Mouse (Mus musculus): ENCODE results near the gene Olfr1100. TPM values are rescaled to one million over a fixed set of nuclear protein-coding genes. Genes with fewer than 3 reads are reported as not detected.

Gene Olfr1100
- total RNA-seq (2014; rRNA removed) (not detected in 2 replicates), polyA plus RNA-seq (2015; fragmentation: Nextera tagmentation; extraction: Ambion mirVana) (not detected in 2 replicates)

DNA sequence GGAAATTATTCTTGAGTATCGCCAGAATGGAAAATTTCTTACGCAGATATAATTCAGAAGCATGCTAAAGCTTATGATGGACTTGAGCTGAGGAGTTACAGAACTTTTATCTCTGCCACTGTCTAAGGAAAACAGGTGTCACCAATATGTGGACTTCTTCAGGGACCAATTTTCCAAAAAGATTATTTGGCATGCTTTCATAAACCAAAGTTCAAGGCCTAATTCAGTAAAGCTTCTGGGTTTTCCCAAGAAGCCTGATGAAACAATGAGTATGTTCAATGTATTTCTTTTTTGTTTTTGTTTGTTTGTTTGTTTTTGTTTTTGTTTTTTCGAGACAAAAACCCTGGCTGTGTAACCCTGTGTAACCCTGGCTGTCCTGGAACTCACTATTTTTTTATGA is at the start of gene Olfr1100:
Gene Olfr1100 (minus strand): TSS at position 101 of the 400 bp plus-strand sequence.
- no peak within 1 kb of the TSS for H3K4me2 ChIP-seq (ENCODE audit: low read depth, low read length)
- no peak within 1 kb of the TSS for H3K27ac ChIP-seq
- no peaks in the 10 kb centered on the region for H3K9me3 ChIP-seq (ENCODE audit: low read length)
- DNase-seq (ENCODE audit: low spot score): no peak
- no peak within 1 kb of the TSS for H3K9ac ChIP-seq (replicated peaks; ENCODE audit: low read length)
- no peaks in the 10 kb centered on the region for H3K27me3 ChIP-seq (ENCODE audit: insufficient read depth, low read length)
- no peak for ATAC-seq
- H3K4me3 ChIP-seq (ENCODE audit: low read length): no peak within 1 kb of the TSS
- H3K36me3 ChIP-seq (ENCODE audit: insufficient read depth, low read length): no peaks in the 10 kb centered on the region
- 82% methylated on average over 3 of the region's 3 CpGs for WGBS
- H3K4me1 ChIP-seq (ENCODE audit: insufficient read depth, low read length): no peaks in the 10 kb centered on the region
- no peak for TF ChIP-seq CTCF (IDR thresholded peaks at IDR 0.05; ENCODE audit: low read depth)

DNA sequence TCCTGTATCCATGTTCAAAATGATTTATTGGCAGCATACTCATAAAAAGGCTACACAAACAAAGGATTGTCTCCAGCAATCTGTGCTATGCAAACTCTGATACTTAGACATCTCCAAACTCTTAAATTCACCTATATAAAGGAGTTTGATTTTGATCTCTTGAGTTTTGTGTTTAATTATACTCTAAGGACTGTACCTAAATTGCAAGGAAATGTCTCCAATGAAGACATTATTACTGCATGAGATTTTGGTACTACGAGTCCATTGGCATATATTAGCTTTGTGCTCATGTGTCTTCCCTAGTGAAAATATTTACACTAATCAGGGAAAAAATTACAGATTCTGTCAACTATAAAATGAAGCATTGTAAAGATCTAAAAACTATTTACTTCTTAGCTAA is 47.2 kb upstream of the Olfr1100 start, which contains the start of gene Olfr1104:
Gene Olfr1104 (minus strand): TSS at position 101 of the 400 bp plus-strand sequence.
- 85% methylated on average over 1 of the region's 1 CpGs for WGBS
- H3K4me3 ChIP-seq (ENCODE audit: low read length): no peak within 1 kb of the TSS
- no peak within 1 kb of the TSS for H3K4me2 ChIP-seq (ENCODE audit: low read depth, low read length)
- no peak for TF ChIP-seq CTCF (IDR thresholded peaks at IDR 0.05; ENCODE audit: low read depth)
- H3K4me1 ChIP-seq (ENCODE audit: insufficient read depth, low read length): no peaks in the 10 kb centered on the region
- no peak within 1 kb of the TSS for H3K27ac ChIP-seq
- no peaks in the 10 kb centered on the region for H3K36me3 ChIP-seq (ENCODE audit: insufficient read depth, low read length)
- H3K9me3 ChIP-seq (ENCODE audit: low read length): no peaks in the 10 kb centered on the region
- H3K27me3 ChIP-seq (ENCODE audit: insufficient read depth, low read length): no peaks in the 10 kb centered on the region
- DNase-seq (ENCODE audit: low spot score) (no peak), ATAC-seq (no peak)
- H3K9ac ChIP-seq (replicated peaks; ENCODE audit: low read length): no peak within 1 kb of the TSS

DNA sequence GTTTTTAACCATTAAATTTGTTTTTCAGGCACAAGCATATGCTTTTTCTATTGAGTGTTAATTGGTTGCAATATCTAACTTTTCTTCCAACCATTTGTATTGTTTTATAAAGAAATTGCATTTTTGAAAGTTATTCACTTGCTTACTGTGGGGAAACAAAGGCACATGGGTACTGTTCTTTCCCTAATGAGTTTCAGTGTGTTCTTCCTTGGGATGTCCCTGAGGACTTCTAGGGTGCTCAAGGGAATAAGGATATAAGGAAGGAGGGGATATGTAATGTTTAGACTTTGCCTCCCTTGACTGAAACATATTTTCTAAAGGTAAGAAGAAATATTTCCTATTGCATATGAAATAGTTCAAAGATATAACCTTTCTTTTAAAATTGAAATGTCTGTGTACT is 18.3 kb upstream of the Olfr1100 start, which contains the start of gene Olfr1102:
Gene Olfr1102 (plus strand): TSS at position 301 of the 400 bp plus-strand sequence.
- Histone ChIP-seq H3K27me3 (ENCODE audit: insufficient read depth, low read length) (no peaks in the 10 kb centered on the region), H3K4me2 (ENCODE audit: low read depth, low read length) (no peak within 1 kb of the TSS), H3K4me3 (ENCODE audit: low read length) (no peak within 1 kb of the TSS), H3K9me3 (ENCODE audit: low read length) (no peaks in the 10 kb centered on the region), H3K27ac (no peak within 1 kb of the TSS), H3K4me1 (ENCODE audit: insufficient read depth, low read length) (no peaks in the 10 kb centered on the region), H3K9ac (replicated peaks; ENCODE audit: low read length) (no peak within 1 kb of the TSS), H3K36me3 (ENCODE audit: insufficient read depth, low read length) (no peaks in the 10 kb centered on the region)
- TF ChIP-seq CTCF (IDR thresholded peaks at IDR 0.05; ENCODE audit: low read depth): no peak
- DNase-seq (ENCODE audit: low spot score): no peak
- ATAC-seq: no peak

DNA sequence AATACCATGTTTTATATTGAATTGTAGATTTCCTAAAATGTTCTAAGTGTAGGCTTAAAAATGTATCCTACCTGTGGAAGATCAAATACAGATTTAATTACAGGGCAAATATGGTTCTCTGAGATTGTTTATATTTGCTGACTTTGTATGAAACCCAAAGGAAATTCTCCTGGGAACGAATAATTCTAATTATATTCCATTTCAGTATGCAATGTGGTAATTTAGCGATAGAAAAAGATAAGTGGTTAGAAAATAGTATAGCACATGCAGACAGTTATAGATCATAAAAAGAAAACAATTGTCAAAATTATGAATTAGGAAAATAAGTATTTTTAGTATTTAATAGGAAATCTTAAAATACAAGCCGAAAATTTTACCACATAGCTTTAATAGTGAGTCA is 11.4 kb upstream of the Olfr1100 start, which contains the start of gene Olfr1101:
Gene Olfr1101 (minus strand): TSS at position 101 of the 400 bp plus-strand sequence.
- WGBS: 80% methylated on average over 3 of the region's 3 CpGs
- H3K9me3 ChIP-seq (ENCODE audit: low read length): no peaks in the 10 kb centered on the region

DNA sequence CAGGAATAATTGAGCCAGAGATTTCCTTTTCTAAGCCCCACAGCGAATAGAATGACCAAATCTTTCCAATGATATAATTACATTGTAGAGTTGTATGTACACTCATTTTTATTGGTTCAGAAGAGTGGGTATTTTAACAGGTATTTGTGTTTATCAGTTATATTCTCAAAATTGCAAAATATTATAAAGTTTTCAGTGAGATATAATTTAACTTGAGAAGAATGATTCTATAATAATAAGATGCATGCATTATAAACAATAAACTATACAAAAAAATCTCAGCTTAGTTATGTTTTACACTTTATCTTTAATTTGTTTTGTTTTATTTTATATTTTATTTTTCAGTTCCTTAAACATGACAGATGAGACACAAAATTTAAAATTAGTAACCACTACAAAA is 19.2 kb downstream of the Olfr1100 start, which contains the start of gene Olfr1099:
Gene Olfr1099 (minus strand): TSS at position 101 of the 400 bp plus-strand sequence.
- Histone ChIP-seq H3K36me3 (ENCODE audit: insufficient read depth, low read length) (no peaks in the 10 kb centered on the region), H3K4me2 (ENCODE audit: low read depth, low read length) (no peak within 1 kb of the TSS), H3K27me3 (ENCODE audit: insufficient read depth, low read length) (no peaks in the 10 kb centered on the region), H3K27ac (no peak within 1 kb of the TSS), H3K9me3 (ENCODE audit: low read length) (no peaks in the 10 kb centered on the region), H3K9ac (replicated peaks; ENCODE audit: low read length) (no peak within 1 kb of the TSS), H3K4me1 (ENCODE audit: insufficient read depth, low read length) (no peaks in the 10 kb centered on the region), H3K4me3 (ENCODE audit: low read length) (no peak within 1 kb of the TSS)
- ATAC-seq (no peak), DNase-seq (ENCODE audit: low spot score) (no peak)
- no peak for TF ChIP-seq CTCF (IDR thresholded peaks at IDR 0.05; ENCODE audit: low read depth)
- 66% methylated on average over 1 of the region's 1 CpGs for WGBS

More for the DNA sequence above, 11.4 kb upstream of the Olfr1100 start, which contains the start of gene Olfr1101:
- Histone ChIP-seq H3K4me1 (ENCODE audit: insufficient read depth, low read length) (no peaks in the 10 kb centered on the region), H3K27ac (no peak within 1 kb of the TSS), H3K27me3 (ENCODE audit: insufficient read depth, low read length) (no peaks in the 10 kb centered on the region), H3K36me3 (ENCODE audit: insufficient read depth, low read length) (no peaks in the 10 kb centered on the region), H3K4me3 (ENCODE audit: low read length) (no peak within 1 kb of the TSS), H3K9ac (replicated peaks; ENCODE audit: low read length) (no peak within 1 kb of the TSS), H3K4me2 (ENCODE audit: low read depth, low read length) (no peak within 1 kb of the TSS)
- ATAC-seq (no peak), DNase-seq (ENCODE audit: low spot score) (no peak)
- no peak for TF ChIP-seq CTCF (IDR thresholded peaks at IDR 0.05; ENCODE audit: low read depth)

DNA sequence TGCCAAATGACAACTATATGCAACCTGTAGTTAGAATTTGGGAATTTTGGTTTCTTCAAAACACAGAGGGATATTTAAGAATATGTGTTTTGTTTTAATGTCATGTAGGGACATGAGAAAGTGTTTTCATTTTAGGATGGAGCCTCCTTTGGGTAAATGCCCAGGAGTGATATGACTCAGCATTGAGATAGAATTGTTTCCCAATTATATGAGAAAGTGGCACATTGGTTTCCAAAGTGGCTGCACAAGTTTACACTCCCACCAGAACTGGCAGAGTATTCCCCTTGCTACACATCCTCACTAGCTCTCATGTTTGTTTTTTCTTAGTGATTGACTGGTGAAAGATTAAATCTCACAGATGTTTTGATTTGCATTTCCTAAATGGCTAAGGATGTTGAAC is 53.2 kb downstream of the Olfr1100 start:
- no peak for DNase-seq (ENCODE audit: low spot score)

More for the DNA sequence above, 53.2 kb downstream of the Olfr1100 start:
- Histone ChIP-seq H3K27ac (no peak overlapping the region), H3K36me3 (ENCODE audit: insufficient read depth, low read length) (no peaks in the 10 kb centered on the region), H3K4me3 (ENCODE audit: low read length) (no peak overlapping the region), H3K4me1 (ENCODE audit: insufficient read depth, low read length) (no peaks in the 10 kb centered on the region), H3K9me3 (ENCODE audit: low read length) (no peaks in the 10 kb centered on the region), H3K9ac (replicated peaks; ENCODE audit: low read length) (no peak overlapping the region), H3K27me3 (ENCODE audit: insufficient read depth, low read length) (no peaks in the 10 kb centered on the region), H3K4me2 (ENCODE audit: low read depth, low read length) (no peak overlapping the region)
- no peak for TF ChIP-seq CTCF (IDR thresholded peaks at IDR 0.05; ENCODE audit: low read depth)
- ATAC-seq: no peak

Other genes starting within 250 kb of the Olfr1100 start
- not detected in 2 replicates for gene Olfr1089, start 246.3 kb downstream of the Olfr1100 start, total RNA-seq (2014; rRNA removed)
- gene Olfr1089, start 246.3 kb downstream of the Olfr1100 start, polyA plus RNA-seq (2015; fragmentation: Nextera tagmentation; extraction: Ambion mirVana): not detected in 2 replicates
- gene Olfr1090, start 221.0 kb downstream of the Olfr1100 start, total RNA-seq (2014; rRNA removed): not detected in 2 replicates
- gene Olfr1090, start 221.0 kb downstream of the Olfr1100 start, polyA plus RNA-seq (2015; fragmentation: Nextera tagmentation; extraction: Ambion mirVana): not detected in 2 replicates
- not detected in 2 replicates for gene Olfr1093, start 197.5 kb downstream of the Olfr1100 start, total RNA-seq (2014; rRNA removed)
- gene Olfr1093, start 197.5 kb downstream of the Olfr1100 start, polyA plus RNA-seq (2015; fragmentation: Nextera tagmentation; extraction: Ambion mirVana): not detected in 2 replicates
- not detected in 2 replicates for gene Olfr141, start 169.9 kb downstream of the Olfr1100 start, total RNA-seq (2014; rRNA removed)
- not detected in 2 replicates for gene Olfr141, start 169.9 kb downstream of the Olfr1100 start, polyA plus RNA-seq (2015; fragmentation: Nextera tagmentation; extraction: Ambion mirVana)
- not detected in 2 replicates for gene Olfr1094, start 155.3 kb downstream of the Olfr1100 start, total RNA-seq (2014; rRNA removed)
- not detected in 2 replicates for gene Olfr1094, start 155.3 kb downstream of the Olfr1100 start, polyA plus RNA-seq (2015; fragmentation: Nextera tagmentation; extraction: Ambion mirVana)
- gene Olfr1095, start 128.3 kb downstream of the Olfr1100 start, total RNA-seq (2014; rRNA removed): not detected in 2 replicates
- not detected in 2 replicates for gene Olfr1095, start 128.3 kb downstream of the Olfr1100 start, polyA plus RNA-seq (2015; fragmentation: Nextera tagmentation; extraction: Ambion mirVana)
- gene Gm13723, start 105.2 kb downstream of the Olfr1100 start, total RNA-seq (2014; rRNA removed): not detected in 2 replicates
- not detected in 2 replicates for gene Gm13723, start 105.2 kb downstream of the Olfr1100 start, polyA plus RNA-seq (2015; fragmentation: Nextera tagmentation; extraction: Ambion mirVana)
- gene Olfr1097, start 87.7 kb downstream of the Olfr1100 start, total RNA-seq (2014; rRNA removed): not detected in 2 replicates
- gene Olfr1097, start 87.7 kb downstream of the Olfr1100 start, polyA plus RNA-seq (2015; fragmentation: Nextera tagmentation; extraction: Ambion mirVana): not detected in 2 replicates
- gene Olfr1098, start 55.4 kb downstream of the Olfr1100 start, total RNA-seq (2014; rRNA removed): not detected in 2 replicates
- not detected in 2 replicates for gene Olfr1098, start 55.4 kb downstream of the Olfr1100 start, polyA plus RNA-seq (2015; fragmentation: Nextera tagmentation; extraction: Ambion mirVana)
- gene Olfr1099, start 19.3 kb downstream of the Olfr1100 start, total RNA-seq (2014; rRNA removed): not detected in 2 replicates
- not detected in 2 replicates for gene Olfr1099, start 19.3 kb downstream of the Olfr1100 start, polyA plus RNA-seq (2015; fragmentation: Nextera tagmentation; extraction: Ambion mirVana)
- gene Olfr1101, start 11.3 kb upstream of the Olfr1100 start, total RNA-seq (2014; rRNA removed): not detected in 2 replicates
- not detected in 2 replicates for gene Olfr1101, start 11.3 kb upstream of the Olfr1100 start, polyA plus RNA-seq (2015; fragmentation: Nextera tagmentation; extraction: Ambion mirVana)
- gene Olfr1102, start 18.4 kb upstream of the Olfr1100 start, total RNA-seq (2014; rRNA removed): not detected in 2 replicates
- not detected in 2 replicates for gene Olfr1102, start 18.4 kb upstream of the Olfr1100 start, polyA plus RNA-seq (2015; fragmentation: Nextera tagmentation; extraction: Ambion mirVana)
- not detected in 2 replicates for gene Olfr1104, start 47.1 kb upstream of the Olfr1100 start, total RNA-seq (2014; rRNA removed)
- gene Olfr1104, start 47.1 kb upstream of the Olfr1100 start, polyA plus RNA-seq (2015; fragmentation: Nextera tagmentation; extraction: Ambion mirVana): not detected in 2 replicates
- not detected in 2 replicates for gene Olfr1105, start 56.6 kb upstream of the Olfr1100 start, total RNA-seq (2014; rRNA removed)
- not detected in 2 replicates for gene Olfr1105, start 56.6 kb upstream of the Olfr1100 start, polyA plus RNA-seq (2015; fragmentation: Nextera tagmentation; extraction: Ambion mirVana)
- gene Olfr1106, start 72.3 kb upstream of the Olfr1100 start, total RNA-seq (2014; rRNA removed): not detected in 2 replicates
- not detected in 2 replicates for gene Olfr1106, start 72.3 kb upstream of the Olfr1100 start, polyA plus RNA-seq (2015; fragmentation: Nextera tagmentation; extraction: Ambion mirVana)
- gene Olfr1107, start 95.9 kb upstream of the Olfr1100 start, total RNA-seq (2014; rRNA removed): not detected in 2 replicates
- gene Olfr1107, start 95.9 kb upstream of the Olfr1100 start, polyA plus RNA-seq (2015; fragmentation: Nextera tagmentation; extraction: Ambion mirVana): not detected in 2 replicates
- gene Olfr1109, start 116.1 kb upstream of the Olfr1100 start, total RNA-seq (2014; rRNA removed): not detected in 2 replicates
- gene Olfr1109, start 116.1 kb upstream of the Olfr1100 start, polyA plus RNA-seq (2015; fragmentation: Nextera tagmentation; extraction: Ambion mirVana): not detected in 2 replicates
- gene Olfr259, start 134.6 kb upstream of the Olfr1100 start, total RNA-seq (2014; rRNA removed): not detected in 2 replicates
- not detected in 2 replicates for gene Olfr259, start 134.6 kb upstream of the Olfr1100 start, polyA plus RNA-seq (2015; fragmentation: Nextera tagmentation; extraction: Ambion mirVana)
- gene Olfr1110, start 160.3 kb upstream of the Olfr1100 start, total RNA-seq (2014; rRNA removed): not detected in 2 replicates
- not detected in 2 replicates for gene Olfr1110, start 160.3 kb upstream of the Olfr1100 start, polyA plus RNA-seq (2015; fragmentation: Nextera tagmentation; extraction: Ambion mirVana)
- not detected in 2 replicates for gene Olfr1111, start 172.7 kb upstream of the Olfr1100 start, total RNA-seq (2014; rRNA removed)
- gene Olfr1111, start 172.7 kb upstream of the Olfr1100 start, polyA plus RNA-seq (2015; fragmentation: Nextera tagmentation; extraction: Ambion mirVana): not detected in 2 replicates
- not detected in 2 replicates for gene Olfr1112, start 207.8 kb upstream of the Olfr1100 start, total RNA-seq (2014; rRNA removed)
- gene Olfr1112, start 207.8 kb upstream of the Olfr1100 start, polyA plus RNA-seq (2015; fragmentation: Nextera tagmentation; extraction: Ambion mirVana): not detected in 2 replicates
- not detected in 2 replicates for gene Olfr1113, start 229.0 kb upstream of the Olfr1100 start, total RNA-seq (2014; rRNA removed)
- gene Olfr1113, start 229.0 kb upstream of the Olfr1100 start, polyA plus RNA-seq (2015; fragmentation: Nextera tagmentation; extraction: Ambion mirVana): not detected in 2 replicates